Mouse (Mus musculus) thymus, adult 2 months (tissue): ENCODE results near the gene Scamp1.

ENCODE experiments used
- CTCF ChIP-seq: fragments of 200-500 bp; IDR thresholded peaks from 2 replicates; pipeline ENCODE4 v1.5.1; 2012; ENCODE audit warnings: mild to moderate bottlenecking, control low read depth, low read length, moderate library complexity, borderline replicate concordance; ENCODE audit not compliant: control insufficient read depth, poor library complexity, insufficient read depth; ENCODE audit errors: extremely low read depth
- POLR2A ChIP-seq: fragments of 200-500 bp; IDR thresholded peaks from 2 replicates; pipeline ENCODE4 v1.6.1; 2012; ENCODE audit warnings: mild to moderate bottlenecking, low read length, control low read depth, moderate library complexity; ENCODE audit not compliant: control insufficient read depth, poor library complexity, insufficient read depth; ENCODE audit errors: extremely low read depth

DNA sequence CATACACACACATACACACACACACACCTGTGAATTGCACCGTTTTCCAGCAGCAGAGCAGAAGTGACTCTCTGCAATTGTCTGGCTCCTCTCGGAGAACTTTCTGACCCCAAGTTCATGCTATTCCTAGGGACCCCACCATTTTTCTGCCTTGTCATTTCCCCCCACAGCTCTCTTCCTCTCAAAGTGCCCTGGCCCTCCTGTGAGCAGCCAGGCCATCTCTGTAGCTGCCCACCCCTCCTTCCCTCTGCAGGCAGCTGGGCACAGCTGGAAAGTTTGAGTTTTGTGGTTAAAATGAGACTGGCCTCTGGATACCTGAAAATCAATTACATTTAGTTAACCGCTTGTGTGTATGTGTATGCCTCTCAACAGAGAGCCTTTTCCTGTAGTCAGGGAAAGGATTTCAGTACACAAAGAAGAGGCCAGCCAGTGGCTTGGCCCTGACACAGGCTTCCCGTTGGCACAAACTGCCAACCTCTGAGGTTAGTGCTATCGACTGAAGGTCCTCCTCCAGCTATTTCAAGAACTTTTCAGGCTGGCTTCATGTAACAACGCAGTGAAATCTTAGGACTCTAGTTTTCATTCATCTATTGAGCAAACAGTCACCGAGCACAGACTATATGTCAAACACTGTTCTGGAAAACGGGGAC lies 102.2 kb downstream of the Scamp1 start:
- no peak for TF ChIP-seq CTCF
- TF ChIP-seq POLR2A: no peak
